Mouse (Mus musculus) lung, postnatal 0 days (tissue): ENCODE results near the gene Rer1.

ENCODE experiments used
- CTCF ChIP-seq: IDR thresholded peaks from 2 replicates; pipeline ENCODE4 v1.5.1; 2016; ENCODE audit warnings: antibody characterized with exemption, mild to moderate bottlenecking
- EP300 ChIP-seq: IDR thresholded peaks from 2 replicates; pipeline ENCODE4 v1.6.1; 2016; ENCODE audit warnings: antibody characterized with exemption, mild to moderate bottlenecking, control low read depth

GRCm38 (mm10) chr4:155129996-155130395 is 43.8 kb upstream of the Rer1 start:
- TF ChIP-seq EP300: no peak
- no peak for TF ChIP-seq CTCF
